Mouse (Mus musculus) lung, postnatal 0 days (tissue): ENCODE measurements around the gene Tmem184a.

Experiments
- CTCF ChIP-seq: IDR thresholded peaks from 2 replicates; pipeline ENCODE4 v1.5.1; 2016; ENCODE audit warnings: antibody characterized with exemption, mild to moderate bottlenecking
- EP300 ChIP-seq: IDR thresholded peaks from 2 replicates; pipeline ENCODE4 v1.6.1; 2016; ENCODE audit warnings: antibody characterized with exemption, mild to moderate bottlenecking, control low read depth

- TF ChIP-seq CTCF: no peak
- TF ChIP-seq EP300: no peak
Observed at GRCm38 (mm10) chr5:139798168-139798900, 21.4 kb downstream of the Tmem184a start.
